Mouse (Mus musculus) forebrain, postnatal 0 days (tissue): Measurements from ENCODE around the gene Gripap1. TPM values are rescaled to one million over a fixed set of nuclear protein-coding genes. Genes with fewer than 3 reads are reported as not detected.
"Not testable (repeated sequence)": the region's sequence is repeated elsewhere in the genome, so short reads cannot be mapped to it uniquely, and the experiment has no call there.

Experiments used
- ATAC-seq: fragments of 200-750 bp; cut with Nextera tagmentation; 2 replicates; pipeline ENCODE4 v1.8.0; 2017; ENCODE audit warnings: mild to moderate bottlenecking, moderate library complexity
- DNase-seq: peaks from one replicate; pipeline ENCODE4 v3.0.0-alpha.2; 2015
- H3K27ac ChIP-seq: fragments of 300-500 bp; sonication (generic); 2 replicates; pipeline ENCODE4 v1.5.1; 2014; ENCODE audit warnings: low read depth, mild to moderate bottlenecking, antibody characterized with exemption, low read length, moderate library complexity, mixed read lengths
- H3K27me3 ChIP-seq: fragments of 300-500 bp; sonication (generic); 2 replicates; pipeline ENCODE4 v1.6.1; 2014; ENCODE audit warnings: mild to moderate bottlenecking, low read length, mixed read lengths; ENCODE audit not compliant: insufficient read depth
- H3K36me3 ChIP-seq: fragments of 300-500 bp; sonication (generic); 2 replicates; pipeline ENCODE4 v1.6.1; 2014; ENCODE audit warnings: mild to moderate bottlenecking, moderate library complexity; ENCODE audit not compliant: insufficient read depth
- H3K4me1 ChIP-seq: fragments of 300-500 bp; sonication (generic); 2 replicates; pipeline ENCODE4 v1.6.1; 2014; ENCODE audit warnings: antibody characterized with exemption; ENCODE audit not compliant: insufficient read depth
- H3K4me2 ChIP-seq: fragments of 300-500 bp; sonication (generic); 2 replicates; pipeline ENCODE4 v1.6.1; 2014; ENCODE audit warnings: low read depth, mild to moderate bottlenecking, moderate library complexity
- H3K4me3 ChIP-seq: fragments of 300-500 bp; sonication (generic); 2 replicates; pipeline ENCODE4 v1.5.1; 2014; ENCODE audit warnings: low read depth, low read length, mixed read lengths
- H3K9ac ChIP-seq: fragments of 300-500 bp; sonication (generic); 2 replicates; pipeline ENCODE4 v1.6.1; 2014; ENCODE audit warnings: mild to moderate bottlenecking
- H3K9me3 ChIP-seq: fragments of 300-500 bp; sonication (generic); 2 replicates; pipeline ENCODE4 v1.6.1; 2016; ENCODE audit warnings: low read length
- CTCF ChIP-seq: sonication (generic); IDR thresholded peaks from 2 replicates; pipeline ENCODE4 v1.5.1; 2016; ENCODE audit warnings: antibody characterized with exemption, control low read depth, low read depth
- WGBS: fragments of 180-500 bp; shearing (Covaris S2); extraction: QIAGEN DNeasy Blood & Tissue Kit; methylation state at CpG from one replicate; pipeline ENCODE4 v1.1.7; 2014; 5-methylcytosine and 5-hydroxymethylcytosine counted together
- polyA plus RNA-seq: library from polyadenylated mRNA; unstranded; fragments of >200 nt; fragmentation: Nextera tagmentation; extraction: Ambion mirVana; gene quantifications from 2 replicates; pipeline ENCODE4 v1.2.1, GENCODE M21; 2015
- total RNA-seq: library from RNA; depleted of rRNA; stranded (reverse); fragments of >200 nt; gene quantifications from 2 replicates; pipeline ENCODE4 v1.2.3, GENCODE M21; 2014

Gene Gripap1
- total and polyA plus RNA-seq, 2 experiments from 2014 or later = 40.7 to 62.4 TPM

GRCm38 (mm10) chrX:7778450-7779244, 10.9 kb upstream of the Gripap1 start:
- ATAC-seq = no peak
- Histone ChIP-seq H3K4me3 (no peak overlapping the region), H3K9me3 (no peaks in the 10 kb centered on the region), H3K4me2 (no peak overlapping the region), H3K9ac (no peak overlapping the region), H3K27me3 (no peaks in the 10 kb centered on the region), H3K4me1 (no peaks in the 10 kb centered on the region), H3K27ac (no peak overlapping the region), H3K36me3 (no peaks in the 10 kb centered on the region)
- no peak for DNase-seq
- TF ChIP-seq CTCF = no peak
- WGBS = 72% methylated on average over 7 of the region's 7 CpGs

- no peaks in the 10 kb centered on the region for H3K27me3 ChIP-seq
- no peak overlapping the region for H3K4me2 ChIP-seq
- WGBS = 27% methylated on average over 3 of the region's 3 CpGs
- H3K9ac ChIP-seq = no peak overlapping the region
- H3K9me3 ChIP-seq = no peaks in the 10 kb centered on the region
- H3K4me1 ChIP-seq = no peaks in the 10 kb centered on the region
- H3K4me3 ChIP-seq = no peak overlapping the region
- no peaks in the 10 kb centered on the region for H3K36me3 ChIP-seq
- TF ChIP-seq CTCF = no peak
- no peak overlapping the region for H3K27ac ChIP-seq
- no peak for DNase-seq
- ATAC-seq = no peak
Measured at GRCm38 (mm10) chrX:7779294-7779693, 10.3 kb upstream of the Gripap1 start.

- WGBS = 78% methylated on average over 4 of the region's 4 CpGs
Measured at GRCm38 (mm10) chrX:7782603-7783092, 6.9 kb upstream of the Gripap1 start.

GRCm38 (mm10) chrX:7790309-7790708, 744 bp downstream of the Gripap1 start:
- Histone ChIP-seq H3K9ac (peak overlapping the region; percentile 53), H3K36me3 (no peaks in the 10 kb centered on the region; the same call in 1 of the 2 replicates), H3K27me3 (no peaks in the 10 kb centered on the region), H3K27ac (peak overlapping the region; percentile 74), H3K4me1 (no peaks in the 10 kb centered on the region), H3K4me2 (peak overlapping the region; percentile 49), H3K4me3 (peak overlapping the region; percentile 55), H3K9me3 (no peaks in the 10 kb centered on the region)
- no peak for DNase-seq
- 27% methylated on average over 5 of the region's 5 CpGs for WGBS
- TF ChIP-seq CTCF = no peak
- peak; percentile 18; the same call in 1 of the 2 replicates for ATAC-seq

More at GRCm38 (mm10) chrX:7782603-7783092, 6.9 kb upstream of the Gripap1 start:
- no peak overlapping the region for H3K27ac ChIP-seq
- H3K4me1 ChIP-seq = no peaks in the 10 kb centered on the region
- no peaks in the 10 kb centered on the region for H3K9me3 ChIP-seq
- H3K27me3 ChIP-seq = no peaks in the 10 kb centered on the region
- H3K36me3 ChIP-seq = no peaks in the 10 kb centered on the region
- no peak for ATAC-seq
- no peak overlapping the region for H3K4me2 ChIP-seq
- H3K9ac ChIP-seq = no peak overlapping the region
- no peak overlapping the region for H3K4me3 ChIP-seq
- no peak for DNase-seq
- no peak for TF ChIP-seq CTCF

- peak; percentile 25 for DNase-seq
- ATAC-seq = peak; percentile 37; the same call in 1 of the 2 replicates
- no peak overlapping the region for H3K4me2 ChIP-seq
- TF ChIP-seq CTCF = peak; percentile 54
- 50% methylated on average over 3 of the region's 3 CpGs for WGBS
- H3K27me3 ChIP-seq = no peaks in the 10 kb centered on the region
- no peaks in the 10 kb centered on the region for H3K9me3 ChIP-seq
- H3K36me3 ChIP-seq = no peaks in the 10 kb centered on the region; the same call in 1 of the 2 replicates
- H3K4me1 ChIP-seq = no peaks in the 10 kb centered on the region
- H3K9ac ChIP-seq = no peak overlapping the region
- H3K27ac ChIP-seq = no peak overlapping the region
- H3K4me3 ChIP-seq = no peak overlapping the region
Measured at GRCm38 (mm10) chrX:7793361-7793760, 3.8 kb downstream of the Gripap1 start.

- H3K36me3 ChIP-seq = peaks cover 9% of the 10 kb centered on the region; the same call in 1 of the 2 replicates
- no peaks in the 10 kb centered on the region for H3K4me1 ChIP-seq
- no peaks in the 10 kb centered on the region for H3K9me3 ChIP-seq
- H3K27ac ChIP-seq = no peak overlapping the region
- no peaks in the 10 kb centered on the region for H3K27me3 ChIP-seq
- no peak overlapping the region for H3K4me2 ChIP-seq
- no peak for TF ChIP-seq CTCF
- WGBS = 44% methylated on average over 7 of the region's 7 CpGs
- no peak for DNase-seq
- ATAC-seq = no peak
- H3K9ac ChIP-seq = no peak overlapping the region
- no peak overlapping the region for H3K4me3 ChIP-seq
Measured at GRCm38 (mm10) chrX:7795016-7795415, 5.5 kb downstream of the Gripap1 start.

- 88% methylated on average over 3 of the region's 3 CpGs for WGBS
- Histone ChIP-seq H3K4me1 (no peaks in the 10 kb centered on the region), H3K9ac (no peak overlapping the region), H3K4me2 (no peak overlapping the region), H3K4me3 (no peak overlapping the region), H3K27ac (no peak overlapping the region), H3K9me3 (no peaks in the 10 kb centered on the region), H3K36me3 (peaks cover 16% of the 10 kb centered on the region; the same call in 1 of the 2 replicates), H3K27me3 (no peaks in the 10 kb centered on the region)
- ATAC-seq (no peak), DNase-seq (no peak)
- no peak for TF ChIP-seq CTCF
Measured at GRCm38 (mm10) chrX:7797327-7797726, 7.8 kb downstream of the Gripap1 start.

GRCm38 (mm10) chrX:7802157-7802556, 12.6 kb downstream of the Gripap1 start:
- ATAC-seq, H3K9me3 ChIP-seq, H3K4me1 ChIP-seq, H3K27ac ChIP-seq, DNase-seq, H3K4me2 ChIP-seq, H3K9ac ChIP-seq, H3K4me3 ChIP-seq, H3K27me3 ChIP-seq: not testable (repeated sequence)
- H3K36me3 ChIP-seq = peaks cover 23% of the 10 kb centered on the region; the same call in 1 of the 2 replicates
- 88% methylated on average over 2 of the region's 2 CpGs for WGBS
